Mouse (Mus musculus) cerebellum, postnatal 25 days (tissue): ENCODE measurements at regions not wholly inside any gene's neighbourhood (a gene's known extent, or its start where the extent isn't known, plus 50 kb on each side); places are given as distances from the start of the nearest gene placed in this dataset.
A peak's percentile ranks its signal among the peaks of the same experiment; 100 is the strongest.

ENCODE experiments used
- DNase-seq, 2 experiments: peaks; one replicate each; pipeline ENCODE4 v3.0.0; 2021; ENCODE audit warnings: mixed read lengths in 2 of 2

- DNase-seq = no peak
Observed at GRCm38 (mm10) chr11:110722701-110723100, 245.1 kb upstream of the Kcnj16 start.

GRCm38 (mm10) chr11:110723971-110724370 lies 243.9 kb upstream of the Kcnj16 start:
- DNase-seq = no peak

GRCm38 (mm10) chr11:110727357-110727961 lies 240.4 kb upstream of the Kcnj16 start:
- DNase-seq = no peak

- DNase-seq = no peak
Observed at GRCm38 (mm10) chr11:110731510-110731909, 236.3 kb upstream of the Kcnj16 start.

- DNase-seq = no peak
Observed at GRCm38 (mm10) chr11:110774128-110774527, 193.7 kb upstream of the Kcnj16 start.

- DNase-seq = no peak
Observed at GRCm38 (mm10) chr11:110781492-110782276, 186.1 kb upstream of the Kcnj16 start.

- DNase-seq = no peak
Observed at GRCm38 (mm10) chr11:110789537-110789936, 178.3 kb upstream of the Kcnj16 start.

- no peak for DNase-seq
Observed at GRCm38 (mm10) chr11:110799887-110800578, 167.8 kb upstream of the Kcnj16 start.

- no peak for DNase-seq
Observed at GRCm38 (mm10) chr11:110802013-110802412, 165.8 kb upstream of the Kcnj16 start.

- DNase-seq = no peak
Observed at GRCm38 (mm10) chr11:110804079-110804478, 163.8 kb upstream of the Kcnj16 start.

- DNase-seq = no peak
Observed at GRCm38 (mm10) chr11:110813137-110813536, 154.7 kb upstream of the Kcnj16 start.

GRCm38 (mm10) chr11:110814732-110815131 lies 153.1 kb upstream of the Kcnj16 start:
- DNase-seq = no peak

GRCm38 (mm10) chr11:110815206-110815605 lies 152.6 kb upstream of the Kcnj16 start:
- no peak for DNase-seq

- no peak for DNase-seq
Observed at GRCm38 (mm10) chr11:110828584-110828983, 139.2 kb upstream of the Kcnj16 start.

- no peak for DNase-seq
Observed at GRCm38 (mm10) chr11:110836688-110837087, 131.1 kb upstream of the Kcnj16 start.

GRCm38 (mm10) chr11:110839316-110839715 lies 128.5 kb upstream of the Kcnj16 start:
- DNase-seq = peak in 1 of 2 experiments; percentile 9

GRCm38 (mm10) chr11:110868319-110868718 lies 99.5 kb upstream of the Kcnj16 start:
- no peak for DNase-seq

GRCm38 (mm10) chr11:110870133-110870532 lies 97.7 kb upstream of the Kcnj16 start:
- no peak for DNase-seq

GRCm38 (mm10) chr11:110874626-110875025 lies 93.2 kb upstream of the Kcnj16 start:
- no peak for DNase-seq

- no peak for DNase-seq
Observed at GRCm38 (mm10) chr11:110880971-110881370, 86.9 kb upstream of the Kcnj16 start.

- no peak for DNase-seq
Observed at GRCm38 (mm10) chr11:110889354-110890151, 78.3 kb upstream of the Kcnj16 start.

GRCm38 (mm10) chr11:110890411-110890810 lies 77.4 kb upstream of the Kcnj16 start:
- DNase-seq = no peak

- no peak for DNase-seq
Observed at GRCm38 (mm10) chr11:110902918-110903317, 64.9 kb upstream of the Kcnj16 start.
